Mouse (Mus musculus) heart, adult 8-10 months (tissue): Measurements from ENCODE around the gene Ddx6. TPM values are rescaled to one million over a fixed set of nuclear protein-coding genes. Genes with fewer than 3 reads are reported as not detected.

ENCODE experiments used
- DNase-seq: peaks from one replicate; pipeline ENCODE4 v3.0.0; 2022; ENCODE audit warnings: low spot score
- total RNA-seq, 4 experiments: library from RNA; stranded (reverse); gene quantifications; 2 replicates each; pipeline ENCODE4 v1.2.4; 2022

The Ddx6 gene
- total RNA-seq, 4 experiments from 2014 or later = 78.5 to 93.2 (median 88.8) TPM

DNA sequence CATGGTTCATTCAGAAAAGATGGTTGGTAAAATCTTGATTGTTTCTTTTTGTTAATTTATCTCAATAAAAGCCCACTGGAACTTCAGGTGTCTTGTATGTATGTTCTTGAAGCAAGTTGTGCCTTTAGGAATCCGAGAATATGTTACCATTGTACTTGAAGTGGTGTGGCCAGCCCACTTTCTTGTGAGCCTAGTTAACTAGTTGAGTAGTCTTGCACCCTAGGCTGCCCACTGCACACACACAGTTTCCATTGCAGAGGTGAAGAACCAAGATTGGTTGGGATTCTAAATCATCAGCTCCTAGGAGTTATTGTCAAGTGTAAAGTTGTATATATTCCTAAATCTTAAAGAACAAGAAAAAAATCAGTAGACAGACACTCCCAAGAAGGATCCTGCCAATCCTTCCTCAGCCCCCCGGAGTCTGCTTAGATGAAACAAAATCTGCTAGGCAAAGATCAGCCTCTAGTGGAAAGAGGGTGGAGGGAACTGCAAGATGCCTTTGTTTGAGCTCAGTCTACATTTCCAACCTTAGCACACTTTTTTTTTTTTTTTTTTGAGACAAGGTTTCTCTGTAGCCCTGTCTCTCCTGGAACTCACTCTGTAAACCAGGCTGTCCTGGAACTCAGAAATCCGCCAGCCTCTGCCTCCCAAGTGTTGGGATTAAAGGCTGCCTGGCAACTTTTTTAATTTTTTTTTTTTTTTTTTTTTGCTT is 36.1 kb downstream of the Ddx6 start:
- no peak for DNase-seq

DNA sequence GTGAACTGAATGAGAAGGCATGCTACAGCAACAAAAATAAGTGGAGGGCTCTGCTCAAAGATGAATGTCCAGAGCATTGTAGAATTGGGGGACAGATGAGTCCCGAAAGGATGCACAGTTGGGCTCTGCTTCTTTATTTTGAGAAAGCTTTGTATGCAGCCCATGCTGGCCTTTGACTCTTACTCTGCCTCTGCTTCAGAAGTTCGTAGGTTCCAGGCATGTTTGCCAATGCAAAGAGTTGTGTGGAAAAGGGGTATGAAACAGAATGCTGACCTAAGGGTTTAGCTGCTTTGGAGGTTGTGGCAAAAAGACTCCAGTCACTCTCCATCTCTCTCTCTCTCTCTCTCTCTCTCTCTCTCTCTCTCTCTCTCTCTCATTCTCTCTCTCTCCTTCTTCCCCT is 36.9 kb downstream of the Ddx6 start:
- no peak for DNase-seq

DNA sequence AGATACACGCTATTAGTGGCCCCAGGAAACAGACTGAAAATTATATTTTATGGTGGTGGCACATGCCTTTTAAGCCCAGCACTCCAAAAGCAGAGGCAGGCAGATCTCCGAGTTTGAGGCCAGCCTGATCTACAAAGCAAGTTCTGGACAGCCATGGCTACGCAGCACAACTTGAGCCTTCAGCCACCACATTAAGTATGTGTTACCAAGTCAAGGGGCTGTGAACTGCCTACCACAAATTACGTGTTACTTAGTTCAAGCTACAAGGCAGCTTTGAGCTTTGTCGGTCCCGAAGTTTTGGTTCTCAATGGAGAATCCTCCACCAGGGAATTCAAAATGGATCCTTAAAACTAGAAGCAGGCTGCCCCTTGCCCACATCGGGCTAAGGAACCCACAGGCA is 38.4 kb downstream of the Ddx6 start:
- no peak for DNase-seq

DNA sequence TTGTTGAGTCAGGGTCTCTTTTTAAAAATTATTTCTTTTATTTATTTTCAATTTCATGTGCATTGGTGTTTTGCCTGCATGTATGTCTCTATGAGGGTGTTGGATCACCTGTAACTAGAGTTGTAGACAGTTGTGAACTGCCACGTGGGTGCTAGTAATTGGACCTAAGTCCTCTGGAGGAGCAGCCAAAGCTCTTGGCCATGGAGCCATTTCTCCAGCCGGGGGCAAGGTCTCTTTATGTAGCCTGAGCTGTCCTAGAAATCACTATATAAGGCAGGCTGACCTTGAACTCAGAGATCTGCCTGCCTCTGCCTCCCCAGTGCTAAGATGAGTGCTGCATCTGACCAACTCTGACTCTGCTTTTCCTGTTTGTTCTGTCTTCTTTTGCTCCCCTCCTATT is 39.5 kb downstream of the Ddx6 start:
- no peak for DNase-seq

DNA sequence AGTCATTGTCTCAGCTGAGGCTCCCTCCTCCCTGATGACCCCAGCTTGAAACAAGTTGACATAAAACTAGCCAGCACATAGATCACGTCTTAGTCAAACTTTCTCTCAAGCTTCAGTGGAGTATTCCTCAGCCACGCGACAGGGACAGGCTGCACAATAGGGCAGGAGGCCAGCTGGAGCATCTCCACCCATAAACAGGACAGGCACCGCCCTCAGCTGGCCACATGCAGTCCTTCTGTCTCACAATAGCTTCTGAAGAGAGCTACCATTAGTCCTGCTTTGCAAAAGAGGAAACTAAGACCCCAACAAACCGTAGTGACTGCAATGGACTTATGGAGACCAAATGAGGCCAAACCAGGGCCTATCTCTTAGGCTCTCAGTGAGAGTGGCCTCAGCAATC is 40.8 kb downstream of the Ddx6 start:
- DNase-seq = peak; percentile 56

DNA sequence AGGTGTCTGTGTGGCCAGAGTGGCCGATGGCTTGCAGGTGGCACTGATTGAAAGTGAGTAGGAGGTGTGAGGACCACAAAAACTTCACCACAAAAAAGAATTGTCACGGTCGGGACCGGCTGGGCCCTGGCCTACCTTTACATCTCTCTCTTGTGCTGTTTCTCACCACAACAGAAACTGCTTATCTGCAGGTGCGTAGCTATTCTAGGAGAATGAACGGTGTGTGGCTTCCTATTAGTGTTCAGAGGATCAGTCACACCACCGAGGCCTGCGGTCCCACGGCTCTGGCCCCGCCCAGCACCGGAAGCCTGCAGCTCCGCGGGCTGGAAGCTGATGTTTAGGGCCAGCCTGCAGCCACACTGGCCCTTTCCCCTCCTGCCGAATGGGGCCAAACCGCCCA is 41.2 kb downstream of the Ddx6 start:
- DNase-seq = no peak

DNA sequence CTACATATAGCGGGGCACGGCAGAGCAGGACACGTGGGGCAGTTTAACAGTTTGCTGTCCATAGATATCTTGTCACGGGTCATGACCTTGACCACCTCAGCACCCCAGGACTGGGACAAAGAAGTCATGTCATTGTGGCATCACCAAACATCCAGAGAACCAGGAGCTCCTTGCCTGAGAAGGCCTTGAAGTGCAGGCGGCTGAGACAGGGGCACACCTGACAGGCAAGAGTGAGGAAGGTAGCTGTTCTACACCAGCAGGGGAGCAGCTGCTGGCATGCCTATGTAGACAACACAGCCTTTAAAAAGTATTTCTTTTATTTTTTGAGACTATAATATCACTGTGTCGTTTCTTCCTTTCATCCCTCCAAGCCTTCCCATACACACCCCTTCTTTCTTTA is 41.7 kb downstream of the Ddx6 start:
- DNase-seq = no peak

DNA sequence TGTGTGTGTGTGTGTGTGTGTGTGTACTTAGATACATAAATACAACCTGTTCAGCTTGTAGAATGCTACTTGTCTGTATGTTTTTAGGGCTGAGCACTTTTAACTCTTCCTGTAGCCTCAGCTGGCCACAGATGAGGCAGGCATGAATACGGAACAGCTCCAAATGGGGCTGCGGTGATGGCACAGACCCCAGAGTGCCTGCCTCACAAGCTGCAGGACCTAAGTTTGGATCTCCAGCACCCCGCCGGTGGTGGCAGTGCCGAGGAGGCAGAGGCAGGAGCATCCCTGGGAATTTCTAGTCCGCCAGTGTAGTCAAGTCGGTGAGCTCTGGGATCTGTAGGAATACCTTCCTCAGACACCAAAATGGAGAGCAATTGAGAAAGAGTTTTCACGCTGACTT is 42.3 kb downstream of the Ddx6 start:
- no peak for DNase-seq

DNA sequence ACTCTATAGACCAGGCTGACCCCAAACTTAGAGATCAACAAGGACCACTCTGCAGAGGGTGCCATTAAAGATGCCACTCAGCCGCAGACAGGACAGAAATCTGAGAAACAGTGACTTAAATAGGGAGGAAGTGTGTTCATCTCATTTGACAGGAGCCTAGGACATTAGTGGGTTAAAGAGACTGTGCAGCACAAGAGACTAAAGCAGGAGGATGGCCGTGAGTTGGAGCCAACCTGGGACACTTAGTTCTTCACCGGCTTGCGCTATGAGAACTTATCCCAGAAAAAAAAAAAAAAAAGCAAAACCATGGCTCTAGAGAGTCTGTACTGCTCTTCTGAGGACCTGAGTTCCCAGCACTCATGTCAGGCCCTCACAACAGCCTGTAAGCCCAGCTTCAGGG is 43.0 kb downstream of the Ddx6 start:
- no peak for DNase-seq

DNA sequence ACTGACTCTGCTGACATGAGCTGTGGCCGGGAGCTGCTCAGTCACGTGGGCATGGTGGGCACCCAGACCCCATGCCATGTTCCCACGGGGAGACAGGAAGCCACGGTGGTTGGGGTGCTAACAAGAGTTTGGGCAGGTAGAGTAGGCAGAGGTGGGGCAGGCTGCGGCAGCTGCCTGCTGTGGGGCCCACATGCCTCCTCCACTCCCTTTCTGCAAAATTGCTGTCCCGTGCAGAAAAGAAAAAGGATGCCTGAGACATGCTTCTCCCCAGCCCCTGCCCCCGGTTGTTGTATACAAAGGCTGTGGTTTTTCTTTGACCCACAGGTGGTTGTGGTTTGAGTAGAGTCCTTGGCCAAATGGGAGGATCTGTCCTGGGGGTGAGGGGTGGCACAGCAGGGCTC is 44.2 kb downstream of the Ddx6 start:
- no peak for DNase-seq

DNA sequence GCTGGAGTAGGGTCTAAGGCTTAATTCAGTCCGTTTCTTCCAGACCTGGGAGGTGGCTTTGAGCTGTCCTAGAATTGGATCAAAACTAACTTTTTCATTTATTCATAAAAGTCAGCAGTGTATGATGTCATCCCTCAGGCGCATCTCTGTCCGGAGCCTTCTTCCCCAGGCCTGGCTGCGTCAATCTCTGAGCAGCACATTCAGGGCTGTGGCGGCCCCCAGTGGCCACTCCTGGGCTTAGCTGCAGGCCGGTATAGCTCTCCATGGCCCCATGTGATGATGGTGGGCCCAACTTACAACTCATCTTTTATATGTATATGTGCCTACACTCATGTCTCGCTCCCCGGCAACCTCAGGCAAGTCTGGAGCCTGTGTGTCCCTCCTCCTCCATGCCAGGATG is 47.3 kb downstream of the Ddx6 start:
- peak; percentile 63 for DNase-seq

DNA sequence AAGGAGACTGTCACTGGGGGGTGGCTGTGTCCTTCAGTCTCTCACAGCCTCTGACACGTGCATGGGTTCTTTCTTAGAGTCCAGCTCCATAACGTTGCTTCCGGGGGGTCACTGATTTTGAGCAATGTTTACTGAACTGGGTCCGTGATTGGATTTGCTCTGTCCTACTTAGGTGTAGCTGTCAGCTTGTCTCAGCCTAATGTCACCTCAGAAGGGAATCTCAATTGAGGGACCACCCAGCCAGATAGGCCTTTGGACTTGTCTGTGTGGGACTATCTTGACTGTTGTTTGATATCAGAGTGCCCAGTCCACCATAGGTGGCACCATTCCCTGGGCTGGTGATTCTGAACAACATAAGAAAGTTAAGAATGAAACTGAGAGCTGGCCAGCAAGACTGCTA is 49.2 kb downstream of the Ddx6 start:
- no peak for DNase-seq

DNA sequence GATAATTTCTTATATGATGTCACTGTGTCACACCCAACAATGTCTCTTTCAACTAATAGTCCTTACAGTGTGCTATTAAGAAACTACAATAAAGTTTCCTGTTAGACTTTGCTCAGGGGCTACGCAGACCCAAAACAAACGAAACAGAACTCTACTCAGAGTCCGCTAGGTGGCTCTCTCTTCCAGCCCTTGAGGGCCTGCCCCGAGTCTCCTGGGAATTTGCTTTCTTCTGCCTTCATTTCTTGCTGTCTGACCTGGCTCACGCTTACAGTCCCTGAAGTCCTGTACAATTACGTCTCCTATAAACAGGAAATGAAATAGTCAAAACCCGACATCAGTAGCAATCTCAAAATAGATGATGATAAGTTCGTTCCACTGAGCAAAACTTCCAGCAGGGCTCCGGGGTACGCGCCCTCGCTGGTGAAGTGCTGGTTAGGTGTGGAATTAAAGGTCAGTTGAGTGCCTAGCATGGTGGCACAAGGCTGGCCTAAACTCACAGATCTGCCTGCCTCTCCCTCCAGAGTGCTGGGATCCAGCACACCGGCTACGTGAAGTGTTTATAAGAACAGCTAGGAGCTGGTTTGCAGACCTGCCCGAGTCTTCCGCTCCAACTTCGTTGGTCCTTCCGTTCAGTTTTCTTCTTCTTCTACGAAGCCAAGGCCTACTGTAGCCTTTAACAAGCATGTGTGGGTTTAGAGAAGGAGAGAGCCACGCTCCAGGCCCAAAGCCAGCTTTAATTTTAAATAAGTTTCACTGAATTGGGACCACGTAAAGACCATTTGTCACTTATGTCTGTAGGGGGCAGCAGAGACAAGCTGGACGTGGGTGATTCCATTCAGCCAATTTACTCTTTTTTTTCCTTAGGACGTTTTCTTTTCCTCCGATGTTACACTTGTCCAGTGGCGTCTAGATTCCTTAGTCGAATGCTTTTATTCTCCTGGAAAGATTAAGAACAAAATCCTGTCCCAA is 50.7 kb downstream of the Ddx6 start:
- DNase-seq = peak; percentile 77

DNA sequence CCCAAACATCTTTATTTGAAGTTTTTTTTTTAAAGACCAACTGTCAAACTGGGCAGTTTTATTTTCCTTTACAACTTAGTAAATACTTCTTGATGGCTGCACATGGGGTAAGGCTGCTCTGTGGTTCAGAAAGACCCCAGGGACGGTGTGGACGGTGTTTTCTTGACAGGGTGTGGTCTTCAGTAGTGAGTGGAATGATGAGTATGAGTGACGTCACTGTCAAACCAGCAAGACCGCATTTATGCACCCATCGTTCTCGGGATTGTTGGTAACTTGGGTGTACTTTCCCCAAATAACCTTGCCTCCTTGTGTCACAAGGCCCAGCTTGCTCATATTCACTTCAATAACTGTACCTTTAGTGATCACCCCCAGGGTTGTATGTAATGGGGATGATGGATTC is 59.0 kb downstream of the Ddx6 start:
- DNase-seq = no peak

DNA sequence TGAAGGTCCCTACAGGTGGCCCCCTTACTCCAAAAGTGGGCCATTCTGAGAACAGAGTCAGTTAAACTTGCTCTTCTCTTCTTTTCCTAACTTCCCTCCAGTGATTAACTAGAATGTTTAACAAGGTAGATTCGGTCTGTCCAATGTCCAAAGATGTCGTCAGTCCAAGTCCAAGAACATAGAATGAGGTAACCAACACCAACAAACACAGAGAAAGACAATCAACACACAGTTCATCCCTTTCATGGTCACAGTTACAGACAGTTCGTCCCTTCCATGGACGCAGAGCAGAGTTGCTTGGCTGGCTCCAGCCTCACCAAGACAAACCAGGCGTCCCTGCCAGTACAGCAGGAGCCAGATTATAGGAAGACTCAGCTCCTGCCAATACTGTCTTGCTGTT is 66.7 kb downstream of the Ddx6 start:
- DNase-seq = no peak

DNA sequence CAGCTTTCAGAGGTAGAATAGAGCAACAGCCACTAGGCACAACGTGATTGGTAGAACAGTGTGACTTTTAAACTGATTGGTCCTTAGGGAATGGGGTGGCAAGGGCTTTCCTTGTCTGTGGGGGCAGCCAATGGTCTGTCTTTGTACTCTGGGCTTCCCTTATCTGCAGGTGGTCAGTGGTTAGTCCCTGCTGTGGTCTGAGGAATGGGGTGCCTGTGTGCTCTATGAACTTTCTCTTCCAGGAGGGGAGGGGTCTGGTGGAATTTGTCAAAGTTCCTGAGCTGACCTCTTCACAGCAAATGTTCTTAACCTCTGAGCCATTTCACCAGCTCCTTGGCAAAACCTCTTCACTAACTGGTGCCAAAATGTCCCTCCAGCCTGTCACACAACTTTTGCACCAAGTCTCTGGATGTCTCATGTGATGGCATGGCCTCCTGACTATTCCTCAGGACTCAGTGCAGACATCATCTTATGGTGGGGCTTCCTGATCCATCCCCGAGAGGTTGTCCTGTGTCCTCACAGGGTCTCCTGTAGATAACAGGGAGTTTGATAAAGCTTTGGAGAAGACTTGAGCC is 67.7 kb downstream of the Ddx6 start:
- DNase-seq = no peak

DNA sequence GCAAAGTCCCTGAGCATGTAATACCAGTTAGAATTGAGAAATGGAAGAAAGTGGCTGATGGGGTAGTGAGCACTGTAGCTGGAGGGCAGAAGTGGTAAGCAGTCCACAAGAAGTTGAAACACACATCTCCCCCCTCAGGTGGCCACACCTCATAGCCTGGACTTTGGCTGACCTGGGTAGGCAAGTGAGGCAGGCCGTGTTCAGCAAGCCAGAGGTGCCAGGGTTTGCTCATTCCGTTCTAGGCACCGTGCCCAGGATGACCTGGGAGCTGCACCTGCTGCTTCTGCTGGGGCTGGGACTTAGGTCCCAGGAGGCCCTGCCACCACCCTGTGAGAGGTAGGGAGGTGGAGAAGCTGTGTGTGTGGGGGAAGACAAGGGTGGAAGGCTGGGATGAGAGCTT is 68.3 kb downstream of the Ddx6 start, which contains the start of gene Treh:
Gene Treh (plus strand): TSS at position 229 of the 400 bp plus-strand sequence.
- no peak for DNase-seq

DNA sequence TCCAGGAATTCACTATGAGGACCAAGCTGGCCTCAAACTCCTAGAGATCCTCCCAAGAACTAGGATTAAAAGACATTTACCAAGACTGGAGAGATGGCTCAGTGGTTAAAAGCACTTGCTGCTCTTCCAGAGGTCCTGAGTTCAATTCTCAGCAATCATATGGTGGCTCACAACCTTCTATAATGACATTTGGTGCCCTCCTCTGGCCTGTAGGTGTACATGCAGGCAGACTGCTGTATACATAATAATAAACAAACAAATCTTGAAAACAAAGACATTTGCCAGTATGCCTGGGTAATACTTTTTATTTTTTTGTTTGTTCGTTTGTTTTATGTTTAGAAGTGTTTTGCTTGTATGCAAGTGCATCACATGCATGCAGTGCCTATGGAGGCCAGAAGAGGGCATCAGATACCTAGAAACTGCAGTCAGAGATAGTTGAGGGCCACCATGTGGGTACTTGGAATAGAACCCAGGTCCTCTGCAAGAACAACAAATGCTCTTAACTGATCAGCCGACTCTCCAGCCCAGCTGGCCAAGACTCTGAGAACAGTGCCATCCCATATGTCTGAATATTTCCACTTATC is 73.7 kb downstream of the Ddx6 start:
- DNase-seq = no peak

DNA sequence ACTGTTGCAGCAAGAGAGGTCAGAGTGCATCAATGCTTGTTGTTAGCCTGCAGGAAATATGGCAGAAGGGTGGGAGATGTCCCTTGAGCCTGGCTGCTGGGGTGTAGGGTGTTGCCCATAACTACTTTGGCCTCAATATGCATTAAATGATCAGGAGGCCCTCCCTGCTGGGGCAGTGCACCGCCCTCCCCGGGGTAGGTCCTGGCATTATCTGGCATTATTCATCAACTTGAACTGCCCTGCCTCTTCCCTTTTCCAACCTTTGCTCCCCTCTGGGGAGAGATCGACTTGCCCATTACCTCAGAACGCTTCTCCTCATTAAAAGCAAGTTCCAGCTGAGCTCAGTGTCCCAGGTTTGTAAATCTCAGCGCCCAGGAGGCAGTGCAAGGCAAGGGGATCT is 74.9 kb downstream of the Ddx6 start:
- DNase-seq = no peak

DNA sequence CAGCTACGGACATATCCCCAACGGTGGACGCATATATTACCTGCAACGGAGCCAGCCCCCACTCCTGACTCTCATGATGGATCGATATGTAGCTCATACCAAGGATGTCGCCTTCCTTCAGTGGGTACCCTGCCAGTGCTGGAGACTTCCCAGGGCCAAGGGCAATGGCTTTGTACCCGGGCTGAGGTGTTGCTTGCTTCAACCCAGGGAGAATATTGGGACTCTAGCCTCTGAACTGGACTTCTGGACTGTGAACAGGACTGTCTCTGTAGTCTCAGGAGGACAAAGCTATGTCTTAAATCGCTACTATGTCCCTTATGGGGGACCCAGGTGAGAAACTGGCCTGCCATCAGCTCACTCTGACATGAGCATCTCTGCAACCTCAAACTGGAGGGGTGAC is 78.4 kb downstream of the Ddx6 start:
- no peak for DNase-seq

DNA sequence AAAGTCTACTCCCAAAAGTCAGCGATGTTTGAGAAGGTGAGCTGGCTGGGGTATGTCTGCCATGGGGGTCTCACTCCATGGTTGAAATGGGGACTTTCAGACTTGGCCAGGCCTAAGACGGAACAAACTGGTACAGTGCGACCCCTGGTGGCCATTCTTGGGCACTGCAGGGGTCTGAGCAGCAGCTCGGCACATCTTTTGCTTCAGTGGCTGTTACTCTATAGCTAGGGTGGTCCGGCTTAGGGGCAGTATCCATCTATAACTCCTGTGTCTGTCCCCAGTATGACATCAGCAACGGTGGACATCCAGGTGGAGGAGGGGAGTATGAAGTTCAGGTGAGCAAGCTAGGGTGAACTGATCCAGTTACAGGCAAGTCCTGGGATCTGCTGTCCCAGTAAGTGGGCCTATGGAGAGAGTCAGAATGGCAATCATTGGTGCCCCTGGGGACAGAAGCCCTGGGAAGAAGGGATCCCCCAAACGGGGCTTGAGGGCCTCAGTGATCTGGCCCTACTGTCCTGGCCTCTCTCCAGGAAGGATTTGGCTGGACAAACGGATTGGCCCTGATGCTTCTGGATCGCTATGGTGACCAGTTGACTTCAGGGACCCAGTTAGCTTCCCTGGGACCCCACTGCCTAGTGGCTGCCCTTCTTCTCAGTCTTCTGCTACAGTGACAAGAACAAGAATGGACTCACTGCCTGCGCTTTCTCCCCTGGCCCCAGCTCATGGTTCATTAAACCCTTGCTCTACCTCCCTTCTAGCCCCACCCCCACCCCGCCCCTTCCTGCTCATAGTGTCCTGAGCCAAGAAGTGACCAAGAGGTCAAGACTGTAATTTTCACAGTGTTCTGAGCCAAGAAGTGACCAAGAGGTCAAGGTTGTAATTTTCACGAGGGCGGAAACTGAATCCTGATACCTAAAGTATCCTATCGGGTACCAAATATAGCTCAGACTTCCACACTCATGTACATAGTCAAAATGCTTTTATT is 80.9 kb downstream of the Ddx6 start:
- peak; percentile 63 for DNase-seq
